Mouse (Mus musculus): ENCODE results near the gene Tmed8.

The Tmed8 gene

DNA sequence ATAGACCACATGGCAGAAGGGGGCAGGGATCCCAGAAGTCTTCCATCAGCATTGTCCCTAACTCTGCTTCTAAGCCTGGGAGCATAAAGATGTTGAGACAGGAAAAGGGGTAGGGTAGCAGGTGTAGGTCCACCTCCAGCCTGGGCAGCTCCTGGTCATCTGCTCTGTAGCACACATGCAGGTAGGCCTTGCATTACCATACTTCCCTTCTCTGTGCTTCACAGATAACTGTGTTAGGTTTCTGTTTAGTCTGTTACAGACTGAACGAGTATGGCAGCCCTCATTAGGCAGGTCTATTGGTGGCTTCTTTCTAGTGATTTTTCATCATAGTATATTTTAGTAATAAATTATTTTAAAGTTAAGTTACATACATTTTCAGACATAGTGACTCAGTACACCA lies 39.9 kb downstream of the Tmed8 start:
- no peak for DNase-seq (ENCODE audit: inconsistent age in 2 of 2, low spot score in 1 of 2)

GRCm38 (mm10) chr12:87158099-87158498 lies 42.2 kb downstream of the Tmed8 start:
- DNase-seq (ENCODE audit: inconsistent age in 2 of 2, low spot score in 1 of 2): no peak

DNA sequence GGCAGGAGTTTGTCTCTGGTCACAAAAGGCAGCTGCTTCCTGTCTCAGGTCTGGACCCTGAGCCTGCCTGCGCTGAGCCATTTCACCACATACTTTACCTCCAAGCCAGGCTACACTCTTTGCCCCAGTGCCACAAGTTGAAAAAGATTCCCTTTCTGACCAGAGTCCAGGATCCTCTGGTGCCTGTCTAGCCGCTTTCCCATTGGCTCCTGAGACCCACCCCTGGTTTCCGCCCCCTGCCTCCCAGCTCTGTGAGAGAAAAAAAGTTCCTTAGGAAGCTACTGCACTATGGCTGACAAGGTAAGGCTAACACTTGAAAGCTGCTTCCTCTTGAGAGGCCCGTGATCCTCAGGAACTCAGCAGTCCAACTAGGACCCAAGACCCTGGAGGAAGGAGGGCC lies 42.9 kb downstream of the Tmed8 start:
- no peak for DNase-seq (ENCODE audit: inconsistent age in 2 of 2, low spot score in 1 of 2)

GRCm38 (mm10) chr12:87154448-87154847 lies 45.8 kb downstream of the Tmed8 start:
- peak in 1 of 2 experiments; percentile 82 for DNase-seq (ENCODE audit: inconsistent age in 2 of 2, low spot score in 1 of 2)

GRCm38 (mm10) chr12:87149471-87149870 lies 50.8 kb downstream of the Tmed8 start:
- DNase-seq (ENCODE audit: inconsistent age in 2 of 2, low spot score in 1 of 2): no peak

- DNase-seq (ENCODE audit: inconsistent age in 2 of 2, low spot score in 1 of 2): no peak
Observed at GRCm38 (mm10) chr12:87148136-87148535, 52.1 kb downstream of the Tmed8 start.

GRCm38 (mm10) chr12:87147395-87148089 lies 52.7 kb downstream of the Tmed8 start, which contains the start of gene Pomt2:
Gene Pomt2, minus strand, starts transcription at chr12:87147968.
- DNase-seq (ENCODE audit: inconsistent age in 2 of 2, low spot score in 1 of 2): peak; percentile 97 to 98

GRCm38 (mm10) chr12:87146966-87147365 lies 53.3 kb downstream of the Tmed8 start, which contains the start of gene Gstz1:
Gene Gstz1, plus strand, starts transcription at chr12:87147165.
- DNase-seq (ENCODE audit: inconsistent age in 2 of 2, low spot score in 1 of 2): peak; percentile 90 to 96

- DNase-seq (ENCODE audit: inconsistent age in 2 of 2, low spot score in 1 of 2): no peak
Observed at GRCm38 (mm10) chr12:87142156-87142555, 58.1 kb downstream of the Tmed8 start.

GRCm38 (mm10) chr12:87138768-87139167 lies 61.5 kb downstream of the Tmed8 start:
- no peak for DNase-seq (ENCODE audit: inconsistent age in 2 of 2, low spot score in 1 of 2)

DNA sequence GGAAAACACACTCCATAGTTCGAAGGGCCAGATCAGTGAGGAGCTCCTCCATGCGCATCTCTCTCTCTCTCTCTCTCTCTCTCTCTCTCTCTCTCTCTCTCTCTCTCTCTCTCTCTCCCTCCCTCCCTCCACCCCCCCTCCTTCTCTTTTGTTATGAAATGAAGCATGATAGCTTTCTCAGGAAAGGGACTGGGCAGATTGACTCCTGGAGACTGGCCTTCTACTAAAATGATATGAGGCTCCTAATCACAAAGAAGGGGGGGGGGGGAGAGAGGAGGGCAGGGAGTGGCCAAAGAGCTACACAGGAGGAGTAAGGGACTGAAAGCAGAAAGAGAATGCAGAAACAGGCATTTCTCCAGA lies 61.9 kb downstream of the Tmed8 start:
- DNase-seq (ENCODE audit: inconsistent age in 2 of 2, low spot score in 1 of 2): no peak

DNA sequence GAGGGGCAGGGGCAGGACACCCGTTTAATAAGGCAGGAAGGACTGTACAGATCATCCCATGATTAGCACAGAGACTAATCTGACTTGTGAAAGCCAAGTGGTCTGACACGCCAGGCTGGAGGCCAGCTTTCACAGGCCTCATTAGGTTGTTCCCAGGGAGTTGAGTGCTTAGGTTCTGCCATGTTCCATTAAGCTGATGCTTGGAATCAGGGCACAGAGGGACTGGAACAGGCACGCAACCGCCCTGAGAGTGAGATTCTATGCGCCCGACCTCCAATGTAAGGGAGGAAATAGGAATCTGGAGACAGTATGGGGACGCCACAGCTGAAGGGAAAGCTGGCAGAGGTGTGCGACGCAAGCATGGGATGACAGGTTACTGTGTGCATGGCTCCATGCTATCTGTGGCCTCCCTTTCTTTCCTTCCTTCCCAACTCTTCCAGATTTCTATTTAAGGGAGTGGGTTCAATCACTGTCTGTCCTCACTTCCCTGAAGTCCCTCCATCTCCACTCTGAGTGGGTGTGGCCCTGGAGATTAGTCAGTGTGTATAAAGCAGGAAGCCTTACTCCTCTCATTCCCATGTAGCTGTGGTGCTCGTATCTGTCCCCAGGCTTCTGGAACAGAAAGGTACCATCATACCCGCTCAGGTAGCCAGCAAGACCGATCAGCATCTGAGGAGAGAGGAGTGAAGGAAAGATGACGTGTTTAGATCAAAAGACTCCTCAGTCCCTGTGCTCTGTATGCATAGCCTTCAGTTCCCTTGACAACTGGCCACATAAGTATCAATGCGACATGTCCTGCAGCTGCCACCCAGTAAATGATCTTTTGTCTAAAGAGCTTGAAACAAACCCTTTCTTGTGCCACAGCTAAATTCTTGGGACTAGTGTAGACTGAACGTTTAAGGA lies 62.6 kb downstream of the Tmed8 start:
- no peak for DNase-seq (ENCODE audit: inconsistent age in 2 of 2, low spot score in 1 of 2)

DNA sequence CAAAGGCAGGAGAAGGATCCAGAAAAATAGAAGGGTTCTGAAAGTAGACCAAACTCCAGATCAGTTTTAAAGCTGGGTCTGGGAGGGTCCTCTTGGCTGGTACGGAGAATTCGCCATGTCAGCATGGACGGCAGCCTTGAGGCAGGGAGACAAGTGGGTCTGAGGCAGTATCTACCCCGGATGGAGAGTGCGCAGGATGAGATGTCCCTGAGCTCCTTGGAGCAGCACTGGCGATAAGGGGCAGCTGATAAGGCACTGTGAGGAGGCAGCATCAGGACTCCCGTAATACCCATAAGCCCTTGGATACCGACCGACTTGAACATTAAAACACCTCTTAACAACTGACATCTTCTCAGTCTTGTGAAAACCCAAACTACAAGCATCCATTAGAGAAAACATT lies 67.5 kb downstream of the Tmed8 start:
- DNase-seq (ENCODE audit: inconsistent age in 2 of 2, low spot score in 1 of 2): no peak

- DNase-seq (ENCODE audit: inconsistent age in 2 of 2, low spot score in 1 of 2): no peak
Observed at GRCm38 (mm10) chr12:87132210-87132609, 68.0 kb downstream of the Tmed8 start.

DNA sequence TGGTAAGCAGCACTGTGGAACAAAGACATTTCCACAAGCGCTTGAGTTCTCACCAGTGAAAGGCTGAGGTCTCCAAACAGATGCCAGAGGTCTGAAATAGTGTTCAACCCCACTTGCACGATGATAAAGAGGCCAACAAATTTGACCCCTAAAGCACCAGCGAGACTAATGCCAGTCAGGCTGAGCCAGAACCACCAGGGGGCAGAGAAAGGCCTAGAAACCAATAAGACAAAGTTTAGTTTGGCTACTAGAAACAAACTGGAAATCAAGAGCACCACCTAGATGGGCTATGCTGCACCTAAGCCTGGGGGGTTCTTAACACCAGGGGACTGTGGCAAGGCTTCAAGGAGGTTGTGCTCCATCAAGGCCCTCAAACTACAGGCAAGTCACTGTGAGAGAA lies 68.6 kb downstream of the Tmed8 start:
- DNase-seq (ENCODE audit: inconsistent age in 2 of 2, low spot score in 1 of 2): peak; percentile 29 to 86

DNA sequence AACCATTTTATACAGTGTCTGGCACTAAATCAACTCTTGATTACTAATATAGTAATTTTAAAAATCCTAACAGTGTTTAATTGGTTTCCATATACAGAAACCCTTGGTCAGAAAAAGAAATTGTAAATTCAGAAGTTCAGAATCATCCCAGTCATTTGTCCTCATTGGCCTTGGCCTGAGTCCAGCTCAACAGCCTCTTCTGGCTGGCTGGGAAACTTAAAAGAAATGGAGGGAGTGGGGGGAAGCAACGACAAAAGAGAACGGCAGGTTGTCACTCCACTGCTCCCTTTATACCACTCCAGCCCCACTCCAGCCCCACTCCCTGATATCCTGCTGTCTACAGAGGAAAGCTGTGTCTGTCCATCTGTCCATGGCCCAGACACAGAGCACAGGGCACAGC lies 69.1 kb downstream of the Tmed8 start:
- peak in 1 of 2 experiments; percentile 25 for DNase-seq (ENCODE audit: inconsistent age in 2 of 2, low spot score in 1 of 2)

- no peak for DNase-seq (ENCODE audit: inconsistent age in 2 of 2, low spot score in 1 of 2)
Observed at GRCm38 (mm10) chr12:87130224-87130623, 70.0 kb downstream of the Tmed8 start.

DNA sequence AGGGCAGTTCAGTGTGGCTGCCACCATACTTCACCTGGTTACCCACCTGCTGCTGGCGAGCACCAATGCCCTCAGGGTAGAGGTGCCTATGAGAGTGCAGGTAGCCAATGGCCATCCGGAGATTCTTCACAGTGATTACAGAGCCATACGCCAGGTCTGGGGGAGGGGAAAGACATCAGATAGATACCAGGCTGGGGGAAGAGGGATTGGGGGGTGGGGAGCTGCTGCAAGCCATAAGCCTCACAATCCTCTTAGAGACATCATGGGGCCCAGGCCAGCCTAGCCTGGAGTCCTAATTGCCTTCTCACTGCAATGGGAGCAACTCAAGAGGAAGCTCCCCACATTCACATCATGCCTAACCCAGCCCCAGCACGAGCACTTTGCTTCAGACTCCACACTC lies 73.0 kb downstream of the Tmed8 start:
- DNase-seq (ENCODE audit: inconsistent age in 2 of 2, low spot score in 1 of 2): no peak

GRCm38 (mm10) chr12:87121918-87122589 lies 78.2 kb downstream of the Tmed8 start:
- no peak for DNase-seq (ENCODE audit: inconsistent age in 2 of 2, low spot score in 1 of 2)

All from adrenal gland, adult (tissue).